In genomic region chr1:187215181-187216116, GRCm38 (mm10) we compare ENCODE assay signal across 8 mouse cellular contexts. TPM values are rescaled to one million over a fixed set of nuclear protein-coding genes. Genes with fewer than 3 reads are reported as not detected.
DNase-seq lines count a peak whose midpoint lies in the region; ATAC-seq and TF ChIP-seq lines count a peak whose summit lies in the region.

TSS of gene Spata17 (minus strand) at chr1:187215465.
TSS of gene Gpatch2 (plus strand) at chr1:187215508.

- no peaks in the 10 kb centered on the region for H3K4me1 ChIP-seq in embryonic facial prominence, embryonic 11.5 days (ENCODE audit: control insufficient read depth, insufficient read depth, low read length)
- peaks cover 4% of the 10 kb centered on the region for H3K4me1 ChIP-seq in limb, embryonic 12.5 days (replicated peaks)
- H3K4me1 ChIP-seq in midbrain, embryonic 15.5 days = peaks cover 9% of the 10 kb centered on the region
- H3K4me1 ChIP-seq in spleen, adult 2 months (ENCODE audit: control insufficient read depth, insufficient read depth, insufficient read length) = no peaks in the 10 kb centered on the region

- no peaks in the 10 kb centered on the region for H3K9me3 ChIP-seq in embryonic facial prominence, embryonic 11.5 days (replicated peaks; ENCODE audit: control insufficient read depth, low read length)
- H3K9me3 ChIP-seq in limb, embryonic 12.5 days = no peaks in the 10 kb centered on the region
- H3K9me3 ChIP-seq in midbrain, embryonic 15.5 days = no peaks in the 10 kb centered on the region

- H3K4me3 ChIP-seq in embryonic facial prominence, embryonic 11.5 days (ENCODE audit: low read depth, low read length) = peak within 1 kb of the TSS; percentile 81
- H3K4me3 ChIP-seq in limb, embryonic 12.5 days (replicated peaks) = peak within 1 kb of the TSS; percentile 88
- peak within 1 kb of the TSS; percentile 97 for H3K4me3 ChIP-seq in midbrain, embryonic 15.5 days
- H3K4me3 ChIP-seq in spleen, adult 2 months (ENCODE audit: extremely low read depth, insufficient read depth, insufficient read length) = peak within 1 kb of the TSS; percentile 91

- TF ChIP-seq CTCF in spleen, adult 2 months (IDR thresholded peaks at IDR 0.05; ENCODE audit: extremely low read depth, insufficient read depth, insufficient read length, insufficient replicate concordance) = no peak

- peak; percentile 13; the same call in 1 of the 2 replicates for TF ChIP-seq POLR2A in spleen, adult 2 months (IDR thresholded peaks at IDR 0.05; ENCODE audit: low read depth, low read length)

- no peaks in the 10 kb centered on the region for H3K27me3 ChIP-seq in embryonic facial prominence, embryonic 11.5 days (ENCODE audit: control insufficient read depth, insufficient read depth, low read length)
- H3K27me3 ChIP-seq in limb, embryonic 12.5 days = no peaks in the 10 kb centered on the region
- H3K27me3 ChIP-seq in midbrain, embryonic 15.5 days (replicated peaks) = no peaks in the 10 kb centered on the region
- H3K27me3 ChIP-seq in spleen, adult 2 months (ENCODE audit: control insufficient read depth, insufficient read depth, low read length) = no peaks in the 10 kb centered on the region

- peak within 1 kb of the TSS; percentile 58 for H3K4me2 ChIP-seq in embryonic facial prominence, embryonic 11.5 days (ENCODE audit: low read depth, low read length)
- H3K4me2 ChIP-seq in limb, embryonic 12.5 days = peak within 1 kb of the TSS; percentile 70
- peak within 1 kb of the TSS; percentile 78 for H3K4me2 ChIP-seq in midbrain, embryonic 15.5 days

- peak; percentile 87 for ATAC-seq in embryonic facial prominence, embryonic 11.5 days (replicated peaks; ENCODE audit: insufficient number of reproducible peaks, low FRiP score, low TSS enrichment, low read depth)
- ATAC-seq in limb, embryonic 12.5 days (ENCODE audit: insufficient number of reproducible peaks, insufficient read depth, low FRiP score, low TSS enrichment, low read depth) = peak; percentile 78
- ATAC-seq in midbrain, embryonic 15.5 days (replicated peaks) = peak; percentile 93

- peak within 1 kb of the TSS; percentile 62; the same call in 1 of the 2 replicates for H3K27ac ChIP-seq in embryonic facial prominence, embryonic 11.5 days (replicated peaks; ENCODE audit: low read depth, low read length)
- peak within 1 kb of the TSS; percentile 80 for H3K27ac ChIP-seq in limb, embryonic 12.5 days
- H3K27ac ChIP-seq in midbrain, embryonic 15.5 days = peak within 1 kb of the TSS; percentile 86
- H3K27ac ChIP-seq in spleen, adult 2 months (ENCODE audit: insufficient read depth, low read length) = peak within 1 kb of the TSS; percentile 45

- H3K9ac ChIP-seq in embryonic facial prominence, embryonic 11.5 days (replicated peaks; ENCODE audit: low read length) = peak within 1 kb of the TSS; percentile 93
- H3K9ac ChIP-seq in limb, embryonic 12.5 days (replicated peaks) = peak within 1 kb of the TSS; percentile 85
- H3K9ac ChIP-seq in midbrain, embryonic 15.5 days = peak within 1 kb of the TSS; percentile 81

- no peaks in the 10 kb centered on the region for H3K36me3 ChIP-seq in embryonic facial prominence, embryonic 11.5 days (replicated peaks; ENCODE audit: control insufficient read depth, insufficient read depth, low read depth, low read length)
- no peaks in the 10 kb centered on the region for H3K36me3 ChIP-seq in limb, embryonic 12.5 days
- H3K36me3 ChIP-seq in midbrain, embryonic 15.5 days (replicated peaks) = no peaks in the 10 kb centered on the region
- no peaks in the 10 kb centered on the region for H3K36me3 ChIP-seq in spleen, adult 2 months (ENCODE audit: control insufficient read depth, insufficient read depth, low read length)

- WGBS in embryonic facial prominence, embryonic 11.5 days = under 1% methylated on average over 58 of the region's 58 CpGs
- WGBS in limb, embryonic 12.5 days = under 1% methylated on average over 58 of the region's 58 CpGs
- under 1% methylated on average over 58 of the region's 58 CpGs for WGBS in midbrain, embryonic 15.5 days
- under 1% methylated on average over 57 of the region's 58 CpGs for WGBS in spleen, adult 2 months

- peak; percentile 66 to 69 for DNase-seq in urinary bladder, adult 18-20 months (ENCODE audit: low spot score in 2 of 2)
- DNase-seq in urinary bladder, postnatal 10 days (ENCODE audit: low spot score) = no peak
- peak; percentile 91 for DNase-seq in embryonic facial prominence, embryonic 11.5 days (ENCODE audit: low spot score)
- peak; percentile 98 for DNase-seq in heart, adult 11 months
- DNase-seq in kidney, adult 18-20 months = peak; percentile 88
- peak; percentile 57 to 58 for DNase-seq in spleen, adult 2 months (ENCODE audit: low read depth in 1 of 2, low spot score in 2 of 2)

RNA-seq across cellular contexts. Expression of gene Spata17, which starts in this region (rescaled TPM):
- polyA plus RNA-seq in embryonic facial prominence, embryonic 11.5 days (2014; fragmentation: Nextera tagmentation; extraction: Ambion mirVana) = 0.60 and 1.3 TPM in 2 replicates
- polyA plus RNA-seq in limb, embryonic 12.5 days (2016; fragmentation: Nextera tagmentation; extraction: Ambion mirVana) = 1.1 TPM in 2 replicates
- polyA plus RNA-seq in midbrain, embryonic 15.5 days (2015; fragmentation: Nextera tagmentation; extraction: Ambion mirVana) = 2.1 and 2.5 TPM in 2 replicates
- polyA plus RNA-seq in spleen, adult 2 months (2012; rRNA removed) = not detected in 2 replicates

RNA-seq across cellular contexts. Expression of gene Gpatch2, which starts in this region (rescaled TPM):
- 20.6 and 22.6 TPM in 2 replicates for polyA plus RNA-seq in embryonic facial prominence, embryonic 11.5 days (2014; fragmentation: Nextera tagmentation; extraction: Ambion mirVana)
- 24.7 and 29.1 TPM in 2 replicates for polyA plus RNA-seq in limb, embryonic 12.5 days (2016; fragmentation: Nextera tagmentation; extraction: Ambion mirVana)
- 17.4 and 18.6 TPM in 2 replicates for polyA plus RNA-seq in midbrain, embryonic 15.5 days (2015; fragmentation: Nextera tagmentation; extraction: Ambion mirVana)
- 5.4 and 5.8 TPM in 2 replicates for polyA plus RNA-seq in spleen, adult 2 months (2012; rRNA removed)
